Mouse (Mus musculus): ENCODE measurements around the gene Pogk.

DNA sequence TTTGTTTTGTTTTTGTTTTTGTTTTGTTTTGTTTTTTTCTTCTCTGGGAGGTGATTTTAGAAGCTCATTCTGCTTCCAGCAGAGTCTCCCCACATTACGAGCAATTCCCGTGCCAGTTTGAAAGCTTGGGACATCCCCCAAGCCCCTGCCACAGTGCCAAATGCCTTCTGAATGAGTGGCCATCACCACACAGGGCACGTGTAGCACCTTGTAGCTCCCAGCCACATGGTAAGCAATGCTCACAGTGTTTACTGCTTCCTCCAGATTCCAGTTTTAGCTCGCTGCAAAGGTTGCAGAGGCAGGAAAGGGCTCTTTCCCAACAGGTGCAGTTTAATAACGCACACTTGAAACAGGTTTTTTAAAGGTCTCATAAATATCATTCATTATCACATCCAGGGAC lies 48.8 kb downstream of the Pogk start:
- TF ChIP-seq CTCF (IDR thresholded peaks at IDR 0.05; ENCODE audit: low read depth, low read length) (no peak), GATA1 (IDR thresholded peaks at IDR 0.05; ENCODE audit: borderline replicate concordance, low read length) (no peak)

Data from G1E (cell line).